Comparison of ENCODE assay signal across 9 mouse cellular contexts in the genomic region with DNA sequence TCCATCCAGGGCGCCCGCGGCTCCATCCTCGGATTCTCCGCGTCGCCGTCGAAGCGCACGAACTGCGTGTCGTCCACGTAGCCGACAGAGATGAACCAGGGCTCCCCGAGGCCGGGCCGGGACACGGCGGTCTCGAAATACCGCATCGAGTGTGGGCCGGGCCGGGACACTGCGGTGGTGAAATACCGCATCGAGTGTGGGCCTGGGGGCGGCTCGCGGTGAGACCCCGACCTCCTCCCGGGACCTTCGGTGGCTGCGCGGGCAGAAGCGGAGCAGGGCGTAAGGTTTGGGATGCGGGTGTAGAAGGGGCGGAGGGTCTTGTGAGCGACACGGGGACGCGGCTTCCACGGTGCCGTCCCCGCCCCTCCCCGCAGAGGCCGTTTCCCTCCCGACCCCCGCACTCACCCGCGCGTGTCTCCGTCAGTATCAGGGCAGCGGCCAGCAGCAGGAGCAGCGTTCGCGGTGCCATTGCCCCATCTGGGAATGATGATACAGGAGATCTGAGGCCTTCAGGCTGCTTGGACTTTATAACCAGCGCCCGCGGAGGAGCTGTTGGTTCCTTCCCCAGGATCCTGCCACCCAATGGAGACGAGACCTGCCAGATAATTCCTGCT. TPM values are rescaled to one million over a fixed set of nuclear protein-coding genes. Genes with fewer than 3 reads are reported as not detected.
DNase-seq lines count a peak whose midpoint lies in the region; ATAC-seq and TF ChIP-seq lines count a peak whose summit lies in the region.
"Had no signal": no experiment of that assay in that cellular context is flagged by ENCODE, and none has a peak within 500 bp of the region (broad histone marks: within the 10 kb centered on the region; RNA-seq: fewer than 3 reads in every experiment).

A gene (minus strand): TSS at position 499 of the 614 bp plus-strand sequence.

- H3K79me2 ChIP-seq in liver, adult 2 months (ENCODE audit: control insufficient read depth, insufficient read depth, low read length): no peaks in the 10 kb centered on the region

- peaks cover 2% of the 10 kb centered on the region; the same call in 1 of the 2 replicates for H3K4me1 ChIP-seq in liver, adult 2 months (ENCODE audit: control insufficient read depth, insufficient read depth, low read length)
- H3K4me1 ChIP-seq in forebrain, embryonic 11.5 days (replicated peaks; ENCODE audit: control insufficient read depth, insufficient read depth, low read length): no peaks in the 10 kb centered on the region
- H3K4me1 ChIP-seq in limb, embryonic 12.5 days (replicated peaks): peaks cover 4% of the 10 kb centered on the region; the same call in 1 of the 2 replicates
- peaks cover 11% of the 10 kb centered on the region; the same call in 1 of the 2 replicates for H3K4me1 ChIP-seq in neural tube, embryonic 13.5 days (replicated peaks)

- no peak for DNase-seq in liver, adult 2 months (ENCODE audit: extremely low read depth, low read depth, low spot score)
- no peak for DNase-seq in liver
- no peak for DNase-seq in forebrain, embryonic 11.5 days (ENCODE audit: low spot score)
- DNase-seq in gastrocnemius, adult 8-10 months (ENCODE audit: low spot score in 2 of 2): no peak
- no peak for DNase-seq in left cerebral cortex, adult 9 months (ENCODE audit: low spot score in 2 of 2)

- 4% methylated on average over 63 of the region's 63 CpGs for WGBS in liver, adult 2 months
- 3% methylated on average over 59 of the region's 63 CpGs for WGBS in forebrain, embryonic 11.5 days
- WGBS in limb, embryonic 12.5 days: 1% methylated on average over 63 of the region's 63 CpGs
- WGBS in neural tube, embryonic 13.5 days: 1% methylated on average over 62 of the region's 63 CpGs

- H3K36me3 ChIP-seq in liver, adult 2 months (ENCODE audit: control insufficient read depth, insufficient read depth, low read length): no peaks in the 10 kb centered on the region
- H3K36me3 ChIP-seq in forebrain, embryonic 11.5 days (ENCODE audit: control insufficient read depth, insufficient read depth, low read length): no peaks in the 10 kb centered on the region
- no peaks in the 10 kb centered on the region for H3K36me3 ChIP-seq in limb, embryonic 12.5 days
- H3K36me3 ChIP-seq in neural tube, embryonic 13.5 days: no peaks in the 10 kb centered on the region

- ATAC-seq in forebrain, embryonic 11.5 days (replicated peaks; ENCODE audit: low FRiP score): no peak
- no peak for ATAC-seq in limb, embryonic 12.5 days (ENCODE audit: insufficient number of reproducible peaks, insufficient read depth, low FRiP score, low TSS enrichment, low read depth)
- no peak for ATAC-seq in neural tube, embryonic 13.5 days (ENCODE audit: low read depth)
- ATAC-seq in monocyte, adult 5-6 weeks (replicated peaks; ENCODE audit: insufficient number of reproducible peaks, low FRiP score, low TSS enrichment, poor library complexity, severe bottlenecking): no peak
- ATAC-seq: Patski had no signal

- H3K4me2 ChIP-seq in forebrain, embryonic 11.5 days (ENCODE audit: low read depth, low read length, severe bottlenecking): peak within 1 kb of the TSS; percentile 3; the same call in 1 of the 2 replicates
- H3K4me2 ChIP-seq in limb, embryonic 12.5 days: peak within 1 kb of the TSS; percentile 47
- peak within 1 kb of the TSS; percentile 44 for H3K4me2 ChIP-seq in neural tube, embryonic 13.5 days

- no peak for TF ChIP-seq POLR2A in liver, adult 2 months (IDR thresholded peaks at IDR 0.05; ENCODE audit: extremely low read depth, insufficient read depth, low read length)

- H3K4me3 ChIP-seq in liver, adult 2 months (ENCODE audit: insufficient read depth, low read depth, low read length): peak within 1 kb of the TSS; percentile 95
- peak within 1 kb of the TSS; percentile 17; the same call in 1 of the 2 replicates for H3K4me3 ChIP-seq in forebrain, embryonic 11.5 days (ENCODE audit: low read depth, low read length)
- peak within 1 kb of the TSS; percentile 30 for H3K4me3 ChIP-seq in limb, embryonic 12.5 days (replicated peaks)
- H3K4me3 ChIP-seq in neural tube, embryonic 13.5 days: peak within 1 kb of the TSS; percentile 21

- no peak within 1 kb of the TSS for H3K27ac ChIP-seq in liver, adult 2 months (replicated peaks; ENCODE audit: insufficient read depth, low read depth, low read length)
- H3K27ac ChIP-seq in forebrain, embryonic 11.5 days (ENCODE audit: low read depth, low read length): no peak within 1 kb of the TSS
- no peak within 1 kb of the TSS for H3K27ac ChIP-seq in limb, embryonic 12.5 days
- no peak within 1 kb of the TSS for H3K27ac ChIP-seq in neural tube, embryonic 13.5 days (replicated peaks)

- TF ChIP-seq CTCF in liver, adult 2 months (IDR thresholded peaks at IDR 0.05; ENCODE audit: low read depth, low read length): no peak

- peaks cover 18% of the 10 kb centered on the region for H3K27me3 ChIP-seq in liver, adult 2 months (ENCODE audit: control insufficient read depth, insufficient read depth, low read length)
- peaks cover 53% of the 10 kb centered on the region for H3K27me3 ChIP-seq in forebrain, embryonic 11.5 days (ENCODE audit: control insufficient read depth, insufficient read depth, low read length)
- H3K27me3 ChIP-seq in limb, embryonic 12.5 days: peaks cover 76% of the 10 kb centered on the region
- H3K27me3 ChIP-seq in neural tube, embryonic 13.5 days: peaks cover 78% of the 10 kb centered on the region
- H3K27me3 ChIP-seq: Patski had no signal

- peak within 1 kb of the TSS; percentile 61 for H3K9ac ChIP-seq in liver, adult 2 months (ENCODE audit: low read depth, low read length)
- no peak within 1 kb of the TSS for H3K9ac ChIP-seq in forebrain, embryonic 11.5 days (ENCODE audit: low read length)
- no peak within 1 kb of the TSS for H3K9ac ChIP-seq in limb, embryonic 12.5 days (replicated peaks)
- H3K9ac ChIP-seq in neural tube, embryonic 13.5 days: no peak within 1 kb of the TSS

- H3K9me3 ChIP-seq in forebrain, embryonic 11.5 days (ENCODE audit: control insufficient read depth, low read length): no peaks in the 10 kb centered on the region
- no peaks in the 10 kb centered on the region for H3K9me3 ChIP-seq in limb, embryonic 12.5 days
- H3K9me3 ChIP-seq in neural tube, embryonic 13.5 days: no peaks in the 10 kb centered on the region

RNA-seq across cellular contexts. Expression of the gene that starts here (rescaled TPM):
- total RNA-seq in liver, adult 2 months (2014; rRNA removed): not detected in 2 replicates
- not detected in 2 replicates for polyA plus RNA-seq in liver, adult 2 months (2012; rRNA removed)
- polyA plus RNA-seq in forebrain, embryonic 11.5 days (2014; fragmentation: Nextera tagmentation; extraction: Ambion mirVana): not detected in 2 replicates
- polyA plus RNA-seq in limb, embryonic 12.5 days (2016; fragmentation: Nextera tagmentation; extraction: Ambion mirVana): not detected in 2 replicates
- not detected in 2 replicates for polyA plus RNA-seq in neural tube, embryonic 13.5 days (2015; fragmentation: Nextera tagmentation; extraction: Ambion mirVana)
- not detected for total RNA-seq in gastrocnemius, adult 8-10 months (2022)
- total RNA-seq in monocyte, adult 5-6 weeks (2017): 3.5 TPM in 1 of 3 replicates, not detected in the others
- polyA plus RNA-seq: Patski had no signal

Comparison
In these comparisons a context has a peak if more than half of its experiments do, and no peak if none do; other contexts are left out.
1. H3K4me3 ChIP-seq: peak in every context shown above with its lines; median percentile 95 in liver, adult 2 months; 30 in limb, embryonic 12.5 days; 21 in neural tube, embryonic 13.5 days; 17 in forebrain, embryonic 11.5 days.